Mouse (Mus musculus) embryonic facial prominence, embryonic 10.5 days (tissue): ENCODE measurements around the gene Gm29564. TPM values are rescaled to one million over a fixed set of nuclear protein-coding genes. Genes with fewer than 3 reads are reported as not detected.
"Not testable (repeated sequence)": the region's sequence is repeated elsewhere in the genome, so short reads cannot be mapped to it uniquely, and the experiment has no call there.

ENCODE experiments used
- DNase-seq: peaks from one replicate; pipeline ENCODE4 v3.0.0-alpha.2; 2017; ENCODE audit warnings: low spot score
- H3K27ac ChIP-seq: fragments of 300-500 bp; sonication (generic); replicated peaks from 2 replicates; pipeline ENCODE4 v1.5.1; 2016; ENCODE audit warnings: mild to moderate bottlenecking
- H3K27me3 ChIP-seq: fragments of 300-500 bp; sonication (generic); replicated peaks from 2 replicates; pipeline ENCODE4 v1.6.1; 2016; ENCODE audit warnings: low read depth, mild to moderate bottlenecking; ENCODE audit not compliant: poor library complexity, severe bottlenecking
- H3K36me3 ChIP-seq: fragments of 300-500 bp; sonication (generic); replicated peaks from 2 replicates; pipeline ENCODE4 v1.6.1; 2016; ENCODE audit warnings: mild to moderate bottlenecking, moderate library complexity
- H3K4me1 ChIP-seq: fragments of 300-500 bp; sonication (generic); 2 replicates; pipeline ENCODE4 v1.6.1; 2016
- H3K4me3 ChIP-seq: fragments of 300-500 bp; sonication (generic); 2 replicates; pipeline ENCODE4 v1.5.1; 2016; ENCODE audit warnings: mild to moderate bottlenecking, moderate library complexity
- H3K9me3 ChIP-seq: fragments of 300-500 bp; sonication (generic); 2 replicates; pipeline ENCODE4 v1.6.1; 2016; ENCODE audit warnings: mild to moderate bottlenecking
- WGBS: fragments of 180-500 bp; shearing (Covaris S2); methylation state at CpG from one replicate; pipeline ENCODE4 v1.1.7; 2016; 5-methylcytosine and 5-hydroxymethylcytosine counted together
- polyA plus RNA-seq: library from polyadenylated mRNA; unstranded; fragments of >200 nt; fragmentation: Nextera tagmentation; extraction: Ambion mirVana; gene quantifications from 2 replicates; pipeline ENCODE4 v1.2.1, GENCODE M21; 2016

Gm29564 gene
- polyA plus RNA-seq, result not detected in 2 replicates

- not testable (repeated sequence) for H3K27ac ChIP-seq, H3K9me3 ChIP-seq, DNase-seq, H3K4me1 ChIP-seq, H3K4me3 ChIP-seq, H3K27me3 ChIP-seq, H3K36me3 ChIP-seq
- no CpG with 5 or more reads among the region's 6 CpGs for WGBS
Observed at GRCm38 (mm10) chrY:78212693-78213092, at the start of gene Gm29564. TSS of gene Gm29564 (plus strand) at chrY:78212993.

Other genes with a start within 250 kb of the Gm29564 start
- gene Gm20867, start 249.8 kb upstream of the Gm29564 start, polyA plus RNA-seq, result not detected in 2 replicates